Mouse (Mus musculus): ENCODE results near the gene Psmg4. TPM values are rescaled to one million over a fixed set of nuclear protein-coding genes. Genes with fewer than 3 reads are reported as not detected.

Psmg4 gene
- polyA plus RNA-seq, 1 experiment from 2014 or later = 86.6 TPM

DNA sequence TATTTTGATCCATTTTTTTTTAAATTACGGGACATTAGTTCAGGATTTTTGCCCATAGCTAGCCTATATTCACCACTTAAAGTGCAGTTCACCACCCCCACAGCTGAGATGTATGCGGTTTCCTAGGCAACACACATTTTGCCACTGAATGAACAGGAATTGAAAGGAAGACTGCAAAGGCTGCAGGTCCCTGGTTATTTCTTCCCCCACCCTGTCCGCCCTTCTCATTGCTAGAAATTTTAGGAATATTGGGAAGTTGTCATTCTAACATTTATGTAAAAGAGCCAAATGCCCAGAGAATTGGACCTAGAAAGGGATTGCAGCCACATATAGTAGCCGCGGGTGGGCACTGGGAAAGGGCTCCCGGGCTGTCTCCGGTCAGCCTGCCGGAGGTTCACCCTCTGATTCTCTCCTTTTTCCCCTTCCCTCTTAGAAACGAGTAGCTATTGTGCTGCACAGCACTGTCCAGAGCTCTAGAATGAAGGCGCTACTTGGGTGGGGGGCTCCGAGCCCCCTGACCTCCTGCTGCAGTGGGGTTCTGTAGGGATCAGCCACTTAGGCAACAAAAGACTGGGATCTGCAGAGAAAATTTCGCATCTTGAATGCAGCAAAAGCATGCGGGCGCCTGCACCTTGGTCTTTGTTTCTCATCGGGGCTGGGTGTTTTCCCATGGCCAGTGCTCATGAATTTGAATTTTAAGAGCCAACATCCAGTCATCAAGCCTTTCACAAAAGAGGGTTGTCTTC is 29.3 kb upstream of the Psmg4 start:
- Histone ChIP-seq H3K27ac (ENCODE audit: low read length) (no peak overlapping the region), H3K4me2 (replicated peaks; ENCODE audit: low read depth, low read length) (peak overlapping the region; percentile 18)

DNA sequence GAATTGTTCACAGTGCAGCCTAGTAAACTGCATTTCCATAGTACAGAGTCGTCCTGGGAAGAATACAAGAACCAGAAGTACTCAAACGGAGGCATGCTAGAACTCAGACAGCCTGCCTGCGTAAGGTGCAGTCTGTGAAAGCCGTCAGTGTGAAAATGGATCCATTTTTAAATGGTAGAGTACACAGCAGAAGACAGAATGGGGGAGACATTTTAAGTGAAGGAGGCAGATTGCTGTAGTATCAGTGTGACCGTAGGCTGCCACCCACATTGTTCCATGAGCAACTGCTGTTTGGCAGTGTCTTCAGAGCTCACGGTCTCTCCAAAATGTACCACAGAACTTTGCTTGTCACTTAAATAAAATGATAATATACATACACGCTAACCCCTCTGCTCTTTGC is 28.5 kb upstream of the Psmg4 start:
- H3K9ac ChIP-seq (replicated peaks; ENCODE audit: low read depth, low read length) = no peak overlapping the region
- H3K36me3 ChIP-seq (ENCODE audit: control insufficient read depth, insufficient read depth, low read length) = no peaks in the 10 kb centered on the region
- no peak overlapping the region for H3K4me2 ChIP-seq (replicated peaks; ENCODE audit: low read depth, low read length)
- no peaks in the 10 kb centered on the region for H3K9me3 ChIP-seq (ENCODE audit: control insufficient read depth, low read depth, low read length)
- no peaks in the 10 kb centered on the region for H3K27me3 ChIP-seq (ENCODE audit: control insufficient read depth, insufficient read depth, low read length)
- no peak overlapping the region for H3K27ac ChIP-seq (ENCODE audit: low read length)
- 73% methylated on average over 7 of the region's 7 CpGs for WGBS
- ATAC-seq (ENCODE audit: insufficient number of reproducible peaks, insufficient read depth, low FRiP score, low read depth) = no peak
- H3K4me1 ChIP-seq (ENCODE audit: control insufficient read depth, insufficient read depth, low read length) = peaks cover 7% of the 10 kb centered on the region
- H3K4me3 ChIP-seq (ENCODE audit: low read depth, low read length) = no peak overlapping the region

More for the DNA sequence above, 29.3 kb upstream of the Psmg4 start:
- H3K9me3 ChIP-seq (ENCODE audit: control insufficient read depth, low read depth, low read length) = no peaks in the 10 kb centered on the region
- peaks cover 8% of the 10 kb centered on the region for H3K4me1 ChIP-seq (ENCODE audit: control insufficient read depth, insufficient read depth, low read length)
- H3K36me3 ChIP-seq (ENCODE audit: control insufficient read depth, insufficient read depth, low read length) = no peaks in the 10 kb centered on the region
- H3K27me3 ChIP-seq (ENCODE audit: control insufficient read depth, insufficient read depth, low read length) = no peaks in the 10 kb centered on the region
- no peak overlapping the region for H3K9ac ChIP-seq (replicated peaks; ENCODE audit: low read depth, low read length)
- WGBS = 21% methylated on average over 15 of the region's 15 CpGs
- H3K4me3 ChIP-seq (ENCODE audit: low read depth, low read length) = no peak overlapping the region; the same call in 1 of the 2 replicates
- ATAC-seq (ENCODE audit: insufficient number of reproducible peaks, insufficient read depth, low FRiP score, low read depth) = no peak

DNA sequence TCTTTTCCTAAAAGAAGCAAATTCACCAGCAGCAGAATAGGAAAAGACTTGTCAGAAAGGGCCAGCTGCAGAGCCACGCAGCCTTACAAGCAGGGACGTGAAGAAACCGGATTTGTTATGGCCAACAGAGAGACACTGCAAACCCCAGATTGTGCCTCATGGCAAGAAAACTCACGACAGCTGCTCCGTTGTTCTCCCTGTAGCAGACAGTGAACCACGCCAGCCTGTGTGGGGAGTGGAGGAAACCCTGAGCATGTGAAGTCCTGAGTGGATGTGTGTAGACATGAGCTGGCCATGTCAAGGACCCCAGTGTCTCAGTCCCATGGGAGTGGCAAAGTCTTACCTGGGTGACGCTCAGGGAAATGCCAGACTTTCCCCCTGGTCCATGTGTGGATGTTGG is 26.2 kb upstream of the Psmg4 start:
- H3K4me1 ChIP-seq (ENCODE audit: control insufficient read depth, insufficient read depth, low read length) = peaks cover 6% of the 10 kb centered on the region
- no peak overlapping the region for H3K9ac ChIP-seq (replicated peaks; ENCODE audit: low read depth, low read length)
- H3K36me3 ChIP-seq (ENCODE audit: control insufficient read depth, insufficient read depth, low read length) = no peaks in the 10 kb centered on the region
- no peak overlapping the region for H3K4me2 ChIP-seq (replicated peaks; ENCODE audit: low read depth, low read length)
- no peak overlapping the region for H3K27ac ChIP-seq (ENCODE audit: low read length)
- no peak overlapping the region for H3K4me3 ChIP-seq (ENCODE audit: low read depth, low read length)
- WGBS = 58% methylated on average over 7 of the region's 7 CpGs
- no peak for ATAC-seq (ENCODE audit: insufficient number of reproducible peaks, insufficient read depth, low FRiP score, low read depth)
- H3K9me3 ChIP-seq (ENCODE audit: control insufficient read depth, low read depth, low read length) = no peaks in the 10 kb centered on the region
- no peaks in the 10 kb centered on the region for H3K27me3 ChIP-seq (ENCODE audit: control insufficient read depth, insufficient read depth, low read length)

DNA sequence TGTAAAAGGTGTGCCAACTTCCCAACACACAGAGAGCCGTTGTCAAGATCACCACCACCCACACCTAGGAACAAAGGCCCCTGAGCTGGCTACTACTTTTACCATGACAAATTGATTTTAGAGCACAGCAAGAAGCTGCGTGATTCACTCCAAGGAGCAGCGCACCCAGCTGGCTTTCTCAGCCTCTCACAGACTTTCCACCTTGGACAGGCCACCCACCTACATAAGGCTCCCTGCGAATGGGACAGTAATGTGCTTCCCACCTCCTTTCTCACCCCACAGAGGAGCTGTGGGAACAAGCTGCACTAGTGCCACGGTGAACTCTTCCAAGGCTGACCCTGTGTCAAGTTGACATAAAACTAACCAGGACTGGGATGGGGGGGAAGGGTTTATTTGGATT is 19.4 kb upstream of the Psmg4 start:
- Histone ChIP-seq H3K9me3 (ENCODE audit: control insufficient read depth, low read depth, low read length) (no peaks in the 10 kb centered on the region), H3K4me3 (ENCODE audit: low read depth, low read length) (no peak overlapping the region), H3K27me3 (ENCODE audit: control insufficient read depth, insufficient read depth, low read length) (no peaks in the 10 kb centered on the region), H3K27ac (ENCODE audit: low read length) (no peak overlapping the region), H3K4me1 (ENCODE audit: control insufficient read depth, insufficient read depth, low read length) (0 out of 2 replicates have a peak, but pooled peaks cover 1% of the 10 kb centered on the region), H3K9ac (replicated peaks; ENCODE audit: low read depth, low read length) (no peak overlapping the region), H3K36me3 (ENCODE audit: control insufficient read depth, insufficient read depth, low read length) (no peaks in the 10 kb centered on the region), H3K4me2 (replicated peaks; ENCODE audit: low read depth, low read length) (no peak overlapping the region)
- WGBS = 45% methylated on average over 5 of the region's 5 CpGs
- ATAC-seq (ENCODE audit: insufficient number of reproducible peaks, insufficient read depth, low FRiP score, low read depth) = no peak

DNA sequence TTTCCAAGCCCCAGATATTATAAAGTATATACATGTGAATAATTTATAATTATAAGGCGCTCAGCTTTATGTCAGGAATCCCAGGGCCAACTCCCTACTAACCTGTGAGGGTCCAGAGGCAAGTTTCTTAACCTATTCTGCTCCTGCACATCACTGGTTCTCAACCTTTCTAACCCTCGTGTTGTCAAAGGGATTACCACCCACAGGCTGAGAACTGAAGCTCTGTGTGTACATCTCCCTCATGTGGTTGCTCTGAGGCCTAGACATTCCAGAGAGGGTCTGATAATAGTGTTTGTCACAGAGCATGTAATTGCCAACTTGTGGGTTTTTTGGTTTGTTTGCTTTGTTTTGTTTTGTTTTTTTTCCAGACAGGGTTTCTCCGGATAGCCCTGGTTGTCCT is 15.8 kb upstream of the Psmg4 start:
- H3K4me1 ChIP-seq (ENCODE audit: control insufficient read depth, insufficient read depth, low read length) = peaks cover 18% of the 10 kb centered on the region; the same call in 1 of the 2 replicates
- no peaks in the 10 kb centered on the region for H3K36me3 ChIP-seq (ENCODE audit: control insufficient read depth, insufficient read depth, low read length)
- no peaks in the 10 kb centered on the region for H3K9me3 ChIP-seq (ENCODE audit: control insufficient read depth, low read depth, low read length)
- no peaks in the 10 kb centered on the region for H3K27me3 ChIP-seq (ENCODE audit: control insufficient read depth, insufficient read depth, low read length)
- H3K9ac ChIP-seq (replicated peaks; ENCODE audit: low read depth, low read length) = no peak overlapping the region
- H3K4me2 ChIP-seq (replicated peaks; ENCODE audit: low read depth, low read length) = no peak overlapping the region
- 60% methylated on average over 3 of the region's 3 CpGs for WGBS
- H3K4me3 ChIP-seq (ENCODE audit: low read depth, low read length) = no peak overlapping the region
- no peak overlapping the region for H3K27ac ChIP-seq (ENCODE audit: low read length)
- no peak for ATAC-seq (ENCODE audit: insufficient number of reproducible peaks, insufficient read depth, low FRiP score, low read depth)

DNA sequence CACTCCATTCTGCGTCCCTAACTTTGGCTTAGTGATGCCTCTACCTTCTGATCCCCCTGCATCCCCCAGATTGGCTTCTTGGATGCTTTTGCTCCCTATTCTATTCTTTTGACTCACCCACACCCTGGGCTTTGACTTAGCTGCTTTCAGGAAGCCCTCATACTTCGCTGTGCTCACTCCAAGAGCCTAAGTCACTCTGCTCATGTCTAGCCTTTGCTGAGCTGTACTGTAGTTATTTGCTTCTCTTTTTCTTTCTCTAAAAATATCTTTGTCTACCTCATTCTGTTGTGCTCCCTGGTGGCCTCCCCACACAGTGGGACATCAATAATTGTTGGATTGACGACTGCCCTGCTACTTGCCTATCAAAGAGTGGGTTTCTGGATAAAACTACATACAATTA is 14.6 kb upstream of the Psmg4 start:
- peak overlapping the region; percentile 61; the same call in 1 of the 2 replicates for H3K4me2 ChIP-seq (replicated peaks; ENCODE audit: low read depth, low read length)
- no peaks in the 10 kb centered on the region for H3K9me3 ChIP-seq (ENCODE audit: control insufficient read depth, low read depth, low read length)
- H3K4me3 ChIP-seq (ENCODE audit: low read depth, low read length) = no peak overlapping the region
- ATAC-seq (ENCODE audit: insufficient number of reproducible peaks, insufficient read depth, low FRiP score, low read depth) = no peak
- no peak overlapping the region; the same call in 1 of the 2 replicates for H3K27ac ChIP-seq (ENCODE audit: low read length)
- peaks cover 18% of the 10 kb centered on the region; the same call in 1 of the 2 replicates for H3K4me1 ChIP-seq (ENCODE audit: control insufficient read depth, insufficient read depth, low read length)
- H3K36me3 ChIP-seq (ENCODE audit: control insufficient read depth, insufficient read depth, low read length) = no peaks in the 10 kb centered on the region
- WGBS = 76% methylated on average over 3 of the region's 3 CpGs
- no peak overlapping the region for H3K9ac ChIP-seq (replicated peaks; ENCODE audit: low read depth, low read length)
- no peaks in the 10 kb centered on the region for H3K27me3 ChIP-seq (ENCODE audit: control insufficient read depth, insufficient read depth, low read length)

DNA sequence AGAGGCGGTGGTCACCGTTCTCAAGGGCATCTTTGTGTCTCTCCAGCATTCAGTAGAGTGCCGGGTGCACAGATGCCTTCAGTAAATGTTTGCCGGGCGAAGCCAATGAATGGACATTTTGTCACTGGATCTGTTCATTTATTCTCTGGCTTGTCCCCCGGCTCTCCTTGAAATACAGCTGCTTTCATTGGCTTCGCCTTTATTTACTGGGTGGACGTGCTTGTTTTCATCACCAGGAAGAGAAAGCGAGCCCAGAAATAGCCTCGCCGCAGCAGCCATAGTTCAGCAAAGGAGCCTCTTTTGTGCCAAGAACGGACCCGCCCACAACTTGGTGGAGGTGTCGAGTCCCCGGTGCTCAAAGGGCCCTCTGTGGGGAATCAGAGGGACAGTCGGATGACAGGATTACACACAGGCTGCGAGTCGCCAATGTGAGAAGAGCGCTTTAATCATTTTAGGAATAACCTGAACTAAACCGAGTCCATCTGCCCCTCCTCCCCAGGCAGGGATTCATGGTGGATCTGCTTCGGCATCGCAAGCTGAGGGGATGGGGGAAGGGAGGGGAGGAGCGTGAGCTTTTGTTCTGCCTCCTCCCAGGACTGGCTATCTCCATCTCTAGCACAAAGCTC is 13.9 kb upstream of the Psmg4 start:
- Histone ChIP-seq H3K9ac (replicated peaks; ENCODE audit: low read depth, low read length) (peak overlapping the region; percentile 23; the same call in 1 of the 2 replicates), H3K4me1 (ENCODE audit: control insufficient read depth, insufficient read depth, low read length) (peaks cover 22% of the 10 kb centered on the region; the same call in 1 of the 2 replicates), H3K36me3 (ENCODE audit: control insufficient read depth, insufficient read depth, low read length) (no peaks in the 10 kb centered on the region), H3K4me3 (ENCODE audit: low read depth, low read length) (peak overlapping the region; percentile 34), H3K9me3 (ENCODE audit: control insufficient read depth, low read depth, low read length) (no peaks in the 10 kb centered on the region), H3K27ac (ENCODE audit: low read length) (peak overlapping the region; percentile 78; the same call in 1 of the 2 replicates), H3K27me3 (ENCODE audit: control insufficient read depth, insufficient read depth, low read length) (no peaks in the 10 kb centered on the region), H3K4me2 (replicated peaks; ENCODE audit: low read depth, low read length) (peak overlapping the region; percentile 61)
- 3% methylated on average over 23 of the region's 23 CpGs for WGBS
- ATAC-seq (ENCODE audit: insufficient number of reproducible peaks, insufficient read depth, low FRiP score, low read depth) = peak; percentile 69

DNA sequence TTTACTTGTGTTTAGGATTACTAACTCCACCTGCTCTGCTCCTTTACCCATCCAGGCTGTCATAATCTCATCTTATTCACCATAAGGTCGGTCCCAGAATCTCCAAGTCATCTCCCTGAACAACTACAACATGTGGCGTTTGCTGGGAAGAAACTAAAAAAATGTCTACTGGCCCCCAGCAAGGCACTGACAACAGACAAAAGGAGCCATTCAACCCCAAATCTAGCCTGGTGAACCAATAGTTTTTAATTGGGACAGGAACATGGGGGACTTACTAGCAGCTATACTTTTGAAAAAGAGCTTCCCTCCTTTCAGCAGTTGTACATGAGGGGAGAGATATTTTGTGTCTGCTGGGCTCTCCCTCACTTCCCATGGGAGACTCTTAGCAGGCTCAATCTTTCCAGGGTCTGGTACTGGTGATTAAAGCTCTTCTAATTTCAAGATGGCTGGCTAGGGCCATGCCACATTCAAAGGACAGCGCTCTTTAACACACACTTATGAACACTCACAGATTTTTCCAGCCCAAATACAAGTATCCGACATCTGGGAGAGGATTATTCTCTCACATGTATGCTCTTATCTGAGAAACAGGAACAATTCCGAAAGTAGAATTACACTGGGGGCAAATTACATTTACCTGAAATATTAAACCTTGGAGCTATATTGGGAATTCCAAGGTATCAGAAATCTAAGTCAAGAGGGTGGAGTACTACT is 13.1 kb upstream of the Psmg4 start:
- Histone ChIP-seq H3K27ac (ENCODE audit: low read length) (peak overlapping the region; percentile 78), H3K9ac (replicated peaks; ENCODE audit: low read depth, low read length) (no peak overlapping the region; the same call in 1 of the 2 replicates), H3K4me1 (ENCODE audit: control insufficient read depth, insufficient read depth, low read length) (peaks cover 22% of the 10 kb centered on the region; the same call in 1 of the 2 replicates), H3K27me3 (ENCODE audit: control insufficient read depth, insufficient read depth, low read length) (no peaks in the 10 kb centered on the region), H3K36me3 (ENCODE audit: control insufficient read depth, insufficient read depth, low read length) (no peaks in the 10 kb centered on the region), H3K9me3 (ENCODE audit: control insufficient read depth, low read depth, low read length) (no peaks in the 10 kb centered on the region), H3K4me2 (replicated peaks; ENCODE audit: low read depth, low read length) (peak overlapping the region; percentile 61), H3K4me3 (ENCODE audit: low read depth, low read length) (peak overlapping the region; percentile 34)
- ATAC-seq (ENCODE audit: insufficient number of reproducible peaks, insufficient read depth, low FRiP score, low read depth) = no peak
- 45% methylated on average over 5 of the region's 5 CpGs for WGBS

All from stomach, embryonic 14.5 days (tissue).